Mouse (Mus musculus) bone marrow macrophage, adult 2 months (primary cell): ENCODE data around the gene Lmo7.

ENCODE experiments used
- CTCF ChIP-seq: IDR thresholded peaks from 2 replicates; pipeline ENCODE4 v1.5.1; 2012; ENCODE audit warnings: low read depth, mild to moderate bottlenecking, low read length, moderate library complexity
- POLR2A ChIP-seq: IDR thresholded peaks from 2 replicates; pipeline ENCODE4 v1.6.1; 2012; ENCODE audit warnings: mild to moderate bottlenecking, low read depth, low read length, borderline replicate concordance

GRCm38 (mm10) chr14:101687696-101688095, 42.1 kb upstream of the Lmo7 start:
- TF ChIP-seq POLR2A (no peak), CTCF (no peak)
